Mouse (Mus musculus): ENCODE measurements around the gene Zfp78. TPM values are rescaled to one million over a fixed set of nuclear protein-coding genes. Genes with fewer than 3 reads are reported as not detected.

Zfp78 gene
- polyA plus RNA-seq (2015; fragmentation: Nextera tagmentation; extraction: Ambion mirVana): 1.4 and 2.0 TPM in 2 replicates

- DNase-seq (ENCODE audit: low spot score): peak; percentile 96
- under 1% methylated on average over 23 of the region's 23 CpGs for WGBS
- peak within 1 kb of the TSS; percentile 49 for H3K4me3 ChIP-seq (replicated peaks; ENCODE audit: low read depth, low read length)
- H3K9ac ChIP-seq (ENCODE audit: low read depth, low read length): peak within 1 kb of the TSS; percentile 58
- H3K4me2 ChIP-seq (ENCODE audit: low read length): peak within 1 kb of the TSS; percentile 62
- H3K27ac ChIP-seq: peak within 1 kb of the TSS; percentile 69
- peak; percentile 53 for TF ChIP-seq CTCF (IDR thresholded peaks at IDR 0.05; ENCODE audit: low read depth)
- ATAC-seq (replicated peaks; ENCODE audit: low FRiP score, low read depth): peak; percentile 84
- H3K36me3 ChIP-seq (ENCODE audit: insufficient read depth, low read length): no peaks in the 10 kb centered on the region
- H3K9me3 ChIP-seq (replicated peaks; ENCODE audit: low read length): no peaks in the 10 kb centered on the region
- H3K4me1 ChIP-seq (replicated peaks; ENCODE audit: insufficient read depth, low read length): no peaks in the 10 kb centered on the region
- H3K27me3 ChIP-seq (ENCODE audit: insufficient read depth, low read length): no peaks in the 10 kb centered on the region
Observed at GRCm38 (mm10) chr7:6363047-6363488, at the start of gene Zfp78. Gene Zfp78 (plus strand): TSS chr7:6363280.

DNA sequence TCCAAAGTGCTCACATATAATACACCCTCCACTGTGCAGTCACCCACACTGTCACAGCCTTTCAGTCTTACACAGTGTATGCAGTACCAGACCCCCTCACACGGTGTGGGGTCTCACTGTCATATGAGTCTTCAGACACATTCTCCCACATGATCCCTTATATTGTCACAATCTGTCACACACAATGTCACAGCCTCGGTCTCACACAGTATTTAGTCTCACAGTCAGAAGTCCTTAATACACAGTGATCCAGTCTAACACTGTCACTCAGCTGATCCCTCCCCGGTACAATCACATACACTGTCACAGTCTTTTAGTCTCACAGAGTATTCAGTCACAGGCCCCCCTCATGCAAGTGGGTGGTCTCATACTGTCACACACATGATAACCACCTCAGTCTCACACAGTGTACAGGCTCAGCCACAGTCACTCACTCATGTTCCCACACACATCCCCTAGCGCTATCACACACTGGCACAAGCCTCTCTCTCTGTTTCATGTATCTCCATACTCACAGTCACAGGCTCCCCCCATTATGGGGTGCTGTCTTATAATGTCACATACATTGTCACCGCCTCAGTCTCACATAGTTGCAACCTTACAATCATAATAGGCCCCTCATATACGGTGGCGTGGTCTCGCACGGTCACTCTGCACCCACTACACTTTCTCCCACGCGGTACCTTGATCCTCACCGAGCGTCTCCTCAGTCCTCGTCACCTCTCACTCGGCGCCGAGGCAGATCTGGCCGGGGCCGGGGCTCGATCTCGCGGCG, 32.4 kb upstream of the Zfp78 start:
- DNase-seq (ENCODE audit: low spot score): peak; percentile 8
- ATAC-seq (replicated peaks; ENCODE audit: low FRiP score, low read depth): peak; percentile 66
- Histone ChIP-seq H3K27ac (peak overlapping the region; percentile 68), H3K27me3 (ENCODE audit: insufficient read depth, low read length) (no peaks in the 10 kb centered on the region), H3K9ac (ENCODE audit: low read depth, low read length) (peak overlapping the region; percentile 76), H3K36me3 (ENCODE audit: insufficient read depth, low read length) (no peaks in the 10 kb centered on the region), H3K9me3 (replicated peaks; ENCODE audit: low read length) (no peaks in the 10 kb centered on the region), H3K4me3 (replicated peaks; ENCODE audit: low read depth, low read length) (peak overlapping the region; percentile 51), H3K4me2 (ENCODE audit: low read length) (peak overlapping the region; percentile 69), H3K4me1 (replicated peaks; ENCODE audit: insufficient read depth, low read length) (no peaks in the 10 kb centered on the region)
- WGBS: 14% methylated on average over 23 of the region's 23 CpGs
- no peak for TF ChIP-seq CTCF (IDR thresholded peaks at IDR 0.05; ENCODE audit: low read depth)

DNA sequence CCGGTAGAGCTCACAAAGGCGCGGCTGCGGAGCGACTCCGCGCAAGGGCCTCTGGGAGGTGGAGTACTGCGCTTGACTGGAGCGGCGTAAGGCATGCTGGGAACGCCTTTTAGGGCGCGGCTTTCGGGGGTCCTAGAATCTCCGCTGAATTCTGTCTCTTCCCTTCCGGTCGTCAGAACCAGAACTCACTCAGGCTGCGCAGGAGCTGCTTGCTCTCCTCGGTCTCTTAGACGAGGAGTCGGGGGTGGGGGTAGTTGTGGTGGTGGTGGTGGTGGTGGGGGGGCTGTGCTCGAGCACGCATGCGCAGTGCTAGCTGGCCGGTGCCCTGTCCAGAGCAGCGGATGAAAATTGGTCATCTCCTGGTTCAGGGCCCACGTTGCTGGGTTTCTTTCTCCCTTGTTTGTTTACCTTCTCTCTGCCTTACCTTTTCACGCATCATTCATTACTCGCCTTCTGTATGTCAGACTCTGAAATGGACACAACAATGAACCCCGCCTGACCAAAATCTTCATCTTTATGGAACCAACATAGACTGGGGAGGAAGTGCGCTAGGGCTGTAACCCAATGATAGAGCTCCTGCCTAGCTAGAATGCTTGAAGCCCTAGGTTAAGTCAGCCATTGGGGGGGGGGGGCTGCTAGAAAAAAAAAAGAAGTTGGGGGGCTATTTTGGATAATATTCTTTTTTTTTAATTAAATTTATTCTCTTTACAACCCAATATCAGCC, 31.7 kb upstream of the Zfp78 start, which contains the start of gene Zfp583:
TSS of gene Zfp583 (minus strand) at position 53 of the 724 bp plus-strand sequence.
- DNase-seq (ENCODE audit: low spot score) (peak; percentile 94), ATAC-seq (replicated peaks; ENCODE audit: low FRiP score, low read depth) (peak; percentile 94)
- 6% methylated on average over 31 of the region's 31 CpGs for WGBS
- no peaks in the 10 kb centered on the region for H3K4me1 ChIP-seq (replicated peaks; ENCODE audit: insufficient read depth, low read length)
- peak within 1 kb of the TSS; percentile 68 for H3K27ac ChIP-seq
- peak within 1 kb of the TSS; percentile 69 for H3K4me2 ChIP-seq (ENCODE audit: low read length)
- TF ChIP-seq CTCF (IDR thresholded peaks at IDR 0.05; ENCODE audit: low read depth): no peak
- H3K9ac ChIP-seq (ENCODE audit: low read depth, low read length): peak within 1 kb of the TSS; percentile 76
- H3K27me3 ChIP-seq (ENCODE audit: insufficient read depth, low read length): no peaks in the 10 kb centered on the region
- peak within 1 kb of the TSS; percentile 51 for H3K4me3 ChIP-seq (replicated peaks; ENCODE audit: low read depth, low read length)
- H3K36me3 ChIP-seq (ENCODE audit: insufficient read depth, low read length): no peaks in the 10 kb centered on the region
- no peaks in the 10 kb centered on the region for H3K9me3 ChIP-seq (replicated peaks; ENCODE audit: low read length)

DNA sequence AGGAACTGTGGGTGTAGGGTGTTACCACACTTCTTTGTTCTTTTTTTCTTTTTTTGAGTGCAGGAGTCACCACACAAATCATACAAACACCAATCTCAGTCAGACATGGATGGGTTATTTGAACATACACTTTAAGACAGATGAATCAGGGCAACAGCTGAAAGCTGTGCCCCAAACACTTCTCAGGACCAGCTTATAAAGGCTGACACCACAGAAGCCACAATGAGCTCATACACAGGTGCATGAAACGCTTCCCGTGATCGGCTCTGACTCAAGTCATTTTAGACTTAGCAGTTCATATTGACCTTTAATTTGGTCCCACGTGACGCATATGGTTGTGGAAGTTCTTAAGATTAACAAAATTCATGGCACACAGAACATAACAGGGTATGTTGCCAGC, 23.2 kb upstream of the Zfp78 start:
- 80% methylated on average over 5 of the region's 5 CpGs for WGBS
- Histone ChIP-seq H3K9ac (ENCODE audit: low read depth, low read length) (no peak overlapping the region), H3K4me2 (ENCODE audit: low read length) (no peak overlapping the region), H3K9me3 (replicated peaks; ENCODE audit: low read length) (no peaks in the 10 kb centered on the region), H3K27ac (no peak overlapping the region), H3K27me3 (ENCODE audit: insufficient read depth, low read length) (no peaks in the 10 kb centered on the region), H3K4me3 (replicated peaks; ENCODE audit: low read depth, low read length) (no peak overlapping the region), H3K4me1 (replicated peaks; ENCODE audit: insufficient read depth, low read length) (no peaks in the 10 kb centered on the region), H3K36me3 (ENCODE audit: insufficient read depth, low read length) (no peaks in the 10 kb centered on the region)
- DNase-seq (ENCODE audit: low spot score) (no peak), ATAC-seq (replicated peaks; ENCODE audit: low FRiP score, low read depth) (no peak)
- no peak for TF ChIP-seq CTCF (IDR thresholded peaks at IDR 0.05; ENCODE audit: low read depth)

- Histone ChIP-seq H3K27me3 (ENCODE audit: insufficient read depth, low read length) (no peaks in the 10 kb centered on the region), H3K9me3 (replicated peaks; ENCODE audit: low read length) (no peaks in the 10 kb centered on the region), H3K27ac (no peak within 1 kb of the TSS), H3K4me1 (replicated peaks; ENCODE audit: insufficient read depth, low read length) (no peaks in the 10 kb centered on the region), H3K36me3 (ENCODE audit: insufficient read depth, low read length) (no peaks in the 10 kb centered on the region), H3K4me3 (replicated peaks; ENCODE audit: low read depth, low read length) (peak within 1 kb of the TSS; percentile 64), H3K4me2 (ENCODE audit: low read length) (peak within 1 kb of the TSS; percentile 64), H3K9ac (ENCODE audit: low read depth, low read length) (peak within 1 kb of the TSS; percentile 57)
- peak; percentile 69 for DNase-seq (ENCODE audit: low spot score)
- under 1% methylated on average over 26 of the region's 26 CpGs for WGBS
- TF ChIP-seq CTCF (IDR thresholded peaks at IDR 0.05; ENCODE audit: low read depth): no peak
- ATAC-seq (replicated peaks; ENCODE audit: low FRiP score, low read depth): peak; percentile 79
Observed at GRCm38 (mm10) chr7:6343501-6344071, 19.5 kb upstream of the Zfp78 start, which contains the start of gene Gm3854. Gene Gm3854 (plus strand): TSS chr7:6343759.

DNA sequence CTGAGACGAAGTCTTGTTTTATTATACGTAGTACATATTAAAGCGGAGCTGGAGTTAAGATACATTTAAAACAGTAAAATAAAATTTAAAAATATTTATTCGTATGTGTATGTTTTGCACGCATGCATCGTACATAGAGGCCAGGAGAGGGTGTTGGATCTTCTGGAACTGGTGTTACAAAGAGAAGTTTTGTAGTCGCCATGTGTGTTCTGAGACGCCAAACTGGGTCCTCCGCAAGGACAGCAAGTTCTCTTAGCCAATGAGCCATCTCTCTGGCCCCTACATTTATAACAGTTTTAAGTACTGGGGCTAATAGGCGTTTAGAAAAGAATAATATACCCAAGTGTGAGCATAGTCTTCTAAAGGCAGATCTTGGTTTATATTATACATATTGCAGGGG, 19.0 kb upstream of the Zfp78 start:
- Histone ChIP-seq H3K4me2 (ENCODE audit: low read length) (peak overlapping the region; percentile 64), H3K4me1 (replicated peaks; ENCODE audit: insufficient read depth, low read length) (no peaks in the 10 kb centered on the region), H3K27me3 (ENCODE audit: insufficient read depth, low read length) (no peaks in the 10 kb centered on the region), H3K27ac (no peak overlapping the region), H3K4me3 (replicated peaks; ENCODE audit: low read depth, low read length) (peak overlapping the region; percentile 64), H3K36me3 (ENCODE audit: insufficient read depth, low read length) (no peaks in the 10 kb centered on the region), H3K9ac (ENCODE audit: low read depth, low read length) (peak overlapping the region; percentile 57), H3K9me3 (replicated peaks; ENCODE audit: low read length) (no peaks in the 10 kb centered on the region)
- ATAC-seq (replicated peaks; ENCODE audit: low FRiP score, low read depth) (no peak), DNase-seq (ENCODE audit: low spot score) (no peak)
- no peak for TF ChIP-seq CTCF (IDR thresholded peaks at IDR 0.05; ENCODE audit: low read depth)
- WGBS: 30% methylated on average over 10 of the region's 10 CpGs
